Mouse (Mus musculus) mouse trophoblast stem cell (cell line): Measurements from ENCODE around the gene Gad1.

Source experiments
- in situ Hi-C, 2 experiments: fragments of 300-500 bp; cut with MseI, MboI; formaldehyde crosslinking; loops; 2 replicates in 1 of 2; 3 replicates in 1 of 2; pipeline ENCODE4 v1.15.1; 2025

Gad1 gene

DNA sequence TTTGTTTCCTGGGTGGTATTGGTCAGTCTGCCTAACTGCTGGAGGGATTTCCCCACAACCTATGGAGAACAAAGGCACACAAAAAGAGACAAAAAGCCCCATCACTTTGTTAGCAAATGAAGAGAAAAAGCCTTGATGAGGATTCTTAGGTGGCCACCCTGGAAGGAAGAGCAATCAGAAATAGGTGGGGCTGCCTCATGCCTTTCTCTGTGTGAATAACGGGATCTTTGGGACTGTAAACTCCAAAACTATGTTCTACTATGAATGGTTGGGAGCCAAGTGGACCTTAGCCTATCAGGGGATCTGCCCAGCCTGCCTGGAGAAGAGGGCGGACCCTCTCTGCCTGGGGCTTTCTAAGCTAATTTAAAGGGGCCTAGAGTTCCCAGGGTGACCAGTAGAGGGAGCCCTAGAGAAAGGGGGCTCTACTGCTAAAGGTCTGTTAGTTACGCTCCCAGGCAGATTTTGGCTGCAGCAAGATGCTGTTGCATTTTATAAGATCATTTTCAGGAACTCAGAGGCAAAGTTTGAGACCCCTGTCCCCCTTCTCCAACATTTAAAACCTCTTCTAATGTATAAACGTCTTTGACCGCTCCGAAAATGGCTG is 66.5 kb downstream of the Gad1 start:
- in situ Hi-C loops: no loop called here

DNA sequence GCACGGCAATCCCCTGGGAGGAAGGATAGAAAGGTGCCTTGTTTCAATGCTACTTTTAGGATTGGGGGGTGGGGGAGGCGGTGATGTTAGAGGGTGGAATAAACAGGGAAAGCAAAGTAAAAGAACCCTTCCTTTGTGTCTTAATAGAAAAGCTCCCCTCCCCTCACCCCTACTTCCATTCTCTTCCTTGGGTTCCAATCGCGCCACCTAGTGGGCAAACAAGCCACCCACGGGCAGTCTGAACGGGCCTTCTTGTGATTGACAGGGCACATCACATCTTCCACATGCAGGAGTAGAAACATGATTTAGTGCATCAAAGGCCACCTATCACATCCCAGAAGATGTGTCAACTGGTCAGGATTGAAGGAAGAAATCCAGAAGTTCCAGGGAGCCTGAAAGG is 67.4 kb downstream of the Gad1 start:
- in situ Hi-C loops: no loop called here

- in situ Hi-C loops: no loop called here
Observed at GRCm38 (mm10) chr2:70622244-70622643, 69.4 kb downstream of the Gad1 start.

DNA sequence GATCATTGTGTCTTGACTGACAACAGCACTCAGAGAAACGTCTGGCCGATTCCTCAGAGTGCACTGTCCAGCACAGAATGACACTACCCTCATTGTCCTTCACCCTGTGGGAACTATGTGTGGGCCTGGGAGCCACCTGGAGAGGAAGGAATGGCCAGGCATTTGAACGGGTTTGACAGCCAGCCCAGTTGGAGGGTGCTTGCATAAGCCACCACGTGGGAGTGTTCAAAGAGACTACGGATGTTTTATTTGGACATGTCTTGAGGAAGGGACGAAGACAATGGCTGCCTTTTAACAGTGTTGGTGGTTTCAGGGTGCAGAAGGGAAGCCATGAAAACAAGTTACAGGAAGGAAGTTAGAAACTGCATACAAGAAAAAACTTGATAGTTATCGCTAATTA is 72.9 kb downstream of the Gad1 start:
- in situ Hi-C loops: no loop called here

GRCm38 (mm10) chr2:70628397-70628796 is 75.5 kb downstream of the Gad1 start:
- in situ Hi-C loops: no loop called here

DNA sequence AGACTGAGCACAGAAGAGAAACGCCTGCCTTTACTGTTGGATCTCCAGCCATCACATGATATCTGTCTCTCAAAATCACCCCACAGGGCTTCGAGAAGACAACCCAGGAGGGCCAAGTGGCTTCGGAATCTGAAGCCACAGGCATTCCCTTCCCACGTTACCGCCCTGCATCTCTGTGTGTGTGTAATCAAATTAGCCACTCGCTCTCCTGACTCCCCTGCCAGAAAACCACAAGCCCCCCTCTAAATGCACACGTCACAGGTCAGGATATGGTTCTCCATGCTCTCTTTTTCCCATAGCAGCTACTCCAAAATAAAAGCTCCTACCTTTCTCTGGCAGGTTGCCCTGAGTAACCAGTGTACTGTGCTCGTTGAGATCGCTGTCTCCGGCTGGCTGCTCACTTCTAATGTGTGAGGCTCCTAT is 76.5 kb downstream of the Gad1 start:
- in situ Hi-C loops: no loop called here

DNA sequence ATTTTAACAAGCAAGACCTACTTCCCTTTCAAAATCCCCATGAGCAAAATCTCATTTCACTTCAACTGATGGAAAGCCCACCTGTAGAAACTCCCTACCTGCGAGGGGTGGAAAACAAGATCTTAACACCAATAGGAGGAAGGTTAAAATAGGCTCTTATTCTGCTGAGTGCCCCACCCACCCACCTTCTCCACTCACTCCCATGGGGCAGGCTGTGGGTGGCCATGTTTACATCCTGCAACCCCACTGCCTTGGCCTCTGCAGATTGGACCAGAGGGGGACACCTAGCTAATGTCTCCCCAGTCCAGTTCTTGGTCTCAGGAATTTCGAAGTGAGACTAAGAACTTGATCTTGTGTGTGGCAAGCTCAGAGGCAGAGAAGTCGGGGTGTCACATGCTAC is 77.0 kb downstream of the Gad1 start:
- in situ Hi-C loops: no loop called here

- in situ Hi-C loops: no loop called here
Observed at GRCm38 (mm10) chr2:70631321-70631720, 78.4 kb downstream of the Gad1 start.

DNA sequence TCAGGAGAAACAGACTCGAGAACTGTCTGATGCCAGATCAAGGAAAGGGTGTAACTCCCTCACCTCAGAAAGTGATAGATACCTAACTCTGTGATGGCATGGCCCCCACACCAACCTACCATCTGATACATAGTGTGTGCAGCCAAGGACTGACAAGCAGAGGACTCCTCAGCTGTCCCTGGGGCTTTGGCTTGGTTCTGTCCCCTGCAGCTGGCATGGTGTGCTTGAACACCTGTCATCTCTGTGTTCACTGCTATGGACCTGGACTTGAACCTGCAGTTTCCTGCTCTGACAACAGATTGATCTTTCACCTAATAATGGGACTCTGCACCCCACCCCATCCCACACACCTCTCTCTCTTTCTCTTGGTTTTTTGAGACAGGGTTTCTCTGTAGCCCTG is 79.5 kb downstream of the Gad1 start:
- in situ Hi-C loops: no loop called here

DNA sequence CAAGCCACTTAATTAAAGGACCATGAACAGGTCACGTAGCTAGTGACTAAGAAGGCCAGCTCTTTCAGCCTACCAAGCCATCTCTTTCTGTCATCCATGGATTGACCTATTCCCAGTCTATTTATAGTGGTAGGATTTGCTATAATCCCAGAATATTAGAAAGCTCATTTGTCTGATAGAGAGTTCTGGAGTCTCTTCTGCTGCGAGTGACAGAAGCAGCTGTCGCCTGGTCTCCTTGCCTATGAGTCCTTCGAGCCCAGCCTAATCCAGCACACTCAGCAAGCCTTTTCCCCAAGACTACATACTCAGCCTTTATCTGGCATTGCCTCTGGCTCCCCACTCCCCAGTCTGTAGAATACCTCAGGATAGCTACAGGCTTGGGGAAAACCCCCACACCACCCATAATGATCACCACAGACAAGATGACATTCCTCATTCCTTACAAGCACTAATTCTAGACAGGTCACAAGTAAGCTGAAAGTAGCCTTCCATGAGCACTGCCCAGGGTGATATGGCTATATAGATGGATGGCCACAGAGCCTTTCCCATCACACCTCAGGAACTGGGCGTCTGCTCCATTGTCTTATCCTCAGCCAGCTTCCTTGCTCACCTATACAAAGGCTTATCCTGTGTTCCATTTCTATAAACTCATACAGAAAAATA is 81.3 kb downstream of the Gad1 start:
- in situ Hi-C loops: no loop called here

DNA sequence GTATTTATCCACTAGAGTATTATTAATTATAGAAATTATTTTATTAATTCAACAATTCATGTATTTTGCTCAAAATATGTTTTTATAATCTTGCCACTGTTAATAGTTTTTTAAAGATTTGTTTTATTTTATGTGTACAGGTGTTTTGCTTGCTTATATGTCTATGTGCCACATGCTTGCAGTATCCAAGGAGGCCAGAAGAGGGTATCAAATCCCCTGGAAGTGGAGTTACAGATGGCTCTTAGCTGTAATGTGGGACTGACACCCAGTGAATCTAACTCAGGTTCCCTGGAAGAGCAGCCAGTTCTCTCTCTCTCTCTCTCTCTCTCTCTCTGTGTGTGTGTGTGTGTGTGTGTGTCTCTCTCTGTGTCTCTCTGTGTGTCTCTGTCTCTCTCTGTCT is 88.1 kb downstream of the Gad1 start:
- in situ Hi-C loops: no loop called here

DNA sequence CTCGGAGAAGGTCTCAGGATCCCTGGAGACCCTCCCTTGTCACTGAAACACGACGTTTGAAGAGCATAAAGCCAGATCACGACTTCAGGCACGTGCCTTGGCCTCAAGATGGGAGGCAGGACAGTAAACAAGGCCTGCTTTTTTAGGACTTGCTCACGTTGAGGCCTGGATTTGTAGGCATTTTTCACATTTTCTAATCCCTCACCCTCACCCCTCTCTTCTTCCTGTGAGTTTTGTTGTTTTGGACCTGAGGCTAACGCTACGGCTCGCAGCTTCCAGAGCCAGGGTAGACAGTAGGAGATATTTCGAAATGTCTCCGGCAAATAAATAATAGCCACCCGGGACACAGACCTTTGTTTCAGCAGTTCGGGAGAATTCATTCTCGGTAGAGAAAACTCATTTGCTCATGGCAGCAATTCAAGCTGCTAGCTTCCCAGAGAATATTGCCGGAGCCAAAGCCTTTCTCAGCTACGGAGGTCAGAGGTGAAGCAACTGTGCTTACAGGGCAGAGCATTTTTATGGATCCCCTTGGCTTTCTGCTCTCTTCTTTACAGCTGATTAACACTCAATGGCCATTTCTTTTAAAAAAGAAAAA is 90.2 kb downstream of the Gad1 start:
- in situ Hi-C loops: no loop called here

- in situ Hi-C loops: no loop called here
Observed at GRCm38 (mm10) chr2:70645266-70645780, 92.5 kb downstream of the Gad1 start.

GRCm38 (mm10) chr2:70647681-70648080 is 94.8 kb downstream of the Gad1 start:
- in situ Hi-C loops: no loop called here

- in situ Hi-C loops: no loop called here
Observed at GRCm38 (mm10) chr2:70648271-70648670, 95.4 kb downstream of the Gad1 start.

DNA sequence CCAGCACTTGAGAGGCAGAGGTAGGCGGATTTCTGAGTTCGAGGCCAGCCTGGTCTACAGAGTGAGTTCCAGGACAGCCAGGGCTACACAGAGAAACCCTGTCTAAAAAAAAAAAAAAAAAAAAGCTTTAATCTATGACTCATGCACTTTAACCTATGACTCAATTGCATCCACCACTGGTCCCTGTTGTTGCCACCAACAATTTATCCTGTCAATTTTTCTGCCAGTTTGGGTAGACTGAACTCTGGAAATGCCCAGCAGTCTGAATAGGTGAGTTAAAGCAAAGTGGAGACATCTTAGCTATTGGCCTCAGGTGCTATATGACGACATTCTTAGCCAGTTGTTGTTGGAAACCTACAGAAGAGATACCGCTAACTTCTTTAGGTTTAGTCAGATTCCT is 96.6 kb downstream of the Gad1 start:
- in situ Hi-C loops: no loop called here
